Mouse (Mus musculus) cortical plate, adult 2 months (tissue): ENCODE measurements at regions not wholly inside any gene's neighbourhood (a gene's known extent, or its start where the extent isn't known, plus 50 kb on each side); places are given as distances from the start of the nearest gene placed in this dataset.

Experiments used
- CTCF ChIP-seq: fragments of 200-500 bp; IDR thresholded peaks from 2 replicates; pipeline ENCODE4 v1.5.1; 2011; ENCODE audit warnings: mild to moderate bottlenecking, control low read depth, low read length; ENCODE audit not compliant: insufficient read depth; ENCODE audit errors: extremely low read depth
- POLR2A ChIP-seq: fragments of 200-500 bp; IDR thresholded peaks from 2 replicates; pipeline ENCODE4 v1.6.1; 2011; ENCODE audit warnings: mild to moderate bottlenecking, low read length, control low read depth; ENCODE audit not compliant: insufficient read depth; ENCODE audit errors: extremely low read depth

- no peak for TF ChIP-seq CTCF
- no peak for TF ChIP-seq POLR2A
Observed at GRCm38 (mm10) chr12:16056831-16057230, 240.1 kb upstream of the Trib2 start.
